ENCODE assay signal across 13 mouse cellular contexts in genomic region chr9:66922076-66922475, GRCm38 (mm10). TPM values are rescaled to one million over a fixed set of nuclear protein-coding genes. Genes with fewer than 3 reads are reported as not detected.
DNase-seq lines count a peak whose midpoint lies in the region; ATAC-seq and TF ChIP-seq lines count a peak whose summit lies in the region.
"Had no signal": no experiment of that assay in that cellular context is flagged by ENCODE, and none has a peak within 500 bp of the region (broad histone marks: within the 10 kb centered on the region; RNA-seq: fewer than 3 reads in every experiment).

No protein-coding gene starts in this region.

- H3K9me3 ChIP-seq in lung, embryonic 14.5 days (ENCODE audit: low read depth, low read length) = no peaks in the 10 kb centered on the region
- no peaks in the 10 kb centered on the region for H3K9me3 ChIP-seq in E14TG2a.4 (ENCODE audit: low read length)
- H3K9me3 ChIP-seq: kidney, embryonic 15.5 days; limb, embryonic 15.5 days; megakaryocyte, embryonic 14.5 days had no signal

- intact Hi-C loops in gastrocnemius, adult 2 months (cut with DNase I) = no loop called here
- intact Hi-C loops in gastrocnemius, postnatal 14 days (cut with DNase I; ENCODE audit: low total_unique reads) = no loop called here

- no peak for DNase-seq in gastrocnemius, adult 2 months
- DNase-seq in gastrocnemius, adult 18-20 months (ENCODE audit: low spot score) = no peak
- no peak for DNase-seq in lung, embryonic 14.5 days
- DNase-seq in lung, postnatal 4 days = no peak
- DNase-seq in brain, embryonic 14.5 days (ENCODE audit: low read depth) = no peak
- no peak for DNase-seq in yolk sac, embryonic 10.5 days (ENCODE audit: low spot score)
- DNase-seq in gastrocnemius, postnatal 14 days = no peak
- DNase-seq: cerebellum, adult 11 months had no signal

- peaks cover 11% of the 10 kb centered on the region; the same call in 1 of the 2 replicates for H3K4me1 ChIP-seq in lung, embryonic 14.5 days (ENCODE audit: insufficient read depth)
- H3K4me1 ChIP-seq in E14TG2a.4 (replicated peaks; ENCODE audit: low read depth, low read length) = peaks cover 7% of the 10 kb centered on the region

- H3K27me3 ChIP-seq in lung, embryonic 14.5 days (ENCODE audit: insufficient read depth, low read length) = no peaks in the 10 kb centered on the region
- H3K27me3 ChIP-seq in E14TG2a.4 (ENCODE audit: insufficient read depth, low read length) = peaks cover 26% of the 10 kb centered on the region
- H3K27me3 ChIP-seq: kidney, embryonic 15.5 days; limb, embryonic 15.5 days; megakaryocyte, embryonic 14.5 days had no signal

- H3K4me3 ChIP-seq in gastrocnemius, adult 2 months = no peak overlapping the region
- no peak overlapping the region for H3K4me3 ChIP-seq in lung, embryonic 14.5 days (ENCODE audit: low read depth, low read length)
- H3K4me3 ChIP-seq in E14TG2a.4 (replicated peaks; ENCODE audit: low read length) = no peak overlapping the region
- H3K4me3 ChIP-seq: kidney, embryonic 15.5 days; limb, embryonic 15.5 days; megakaryocyte, embryonic 14.5 days had no signal

- no peak overlapping the region for H3K4me2 ChIP-seq in lung, embryonic 14.5 days
- H3K4me2 ChIP-seq: hindbrain, embryonic 14.5 days; kidney, embryonic 15.5 days; limb, embryonic 15.5 days had no signal

- no peak overlapping the region for H3K27ac ChIP-seq in gastrocnemius, adult 2 months
- no peak overlapping the region for H3K27ac ChIP-seq in lung, embryonic 14.5 days (ENCODE audit: low read depth)
- H3K27ac ChIP-seq: hindbrain, embryonic 14.5 days; kidney, embryonic 15.5 days; limb, embryonic 15.5 days had no signal

- H3K9ac ChIP-seq in lung, embryonic 14.5 days = no peak overlapping the region
- H3K9ac ChIP-seq: hindbrain, embryonic 14.5 days; kidney, embryonic 15.5 days; limb, embryonic 15.5 days had no signal

- peak; percentile 24; the same call in 1 of the 2 replicates for TF ChIP-seq CTCF in gastrocnemius, adult 2 months (IDR thresholded peaks at IDR 0.05)
- TF ChIP-seq CTCF in lung, embryonic 14.5 days (IDR thresholded peaks at IDR 0.05; ENCODE audit: low read depth) = 0 out of 2 replicates have a peak, but pooled peaks have one; percentile 7
- peak; percentile 43 for TF ChIP-seq CTCF in E14TG2a.4 (conservative IDR thresholded peaks at IDR 0.05; ENCODE audit: low read length)
- TF ChIP-seq CTCF in brain, embryonic 14.5 days (IDR thresholded peaks at IDR 0.05; ENCODE audit: borderline replicate concordance, extremely low read depth, insufficient read depth, insufficient read length) = peak; percentile 4; the same call in 1 of the 2 replicates

- ATAC-seq in lung, embryonic 14.5 days (ENCODE audit: insufficient read depth) = no peak

- WGBS in lung, embryonic 14.5 days = 98% methylated on average over 1 of the region's 1 CpGs

- no peaks in the 10 kb centered on the region for H3K36me3 ChIP-seq in lung, embryonic 14.5 days (ENCODE audit: insufficient read depth)
- H3K36me3 ChIP-seq in E14TG2a.4 (ENCODE audit: insufficient read depth, low read length) = no peaks in the 10 kb centered on the region
- H3K36me3 ChIP-seq: kidney, embryonic 15.5 days; limb, embryonic 15.5 days had no signal

- TF ChIP-seq POLR2A in brain, embryonic 14.5 days (IDR thresholded peaks at IDR 0.05; ENCODE audit: borderline replicate concordance, extremely low read depth, insufficient read depth, insufficient read length, poor library complexity, severe bottlenecking) = no peak

RNA-seq across cellular contexts. Expression of gene Rab8b, which starts 2.6 kb away (rescaled TPM):
- 1 to 10 TPM; 5.9 to 9.7 TPM for total RNA-seq in gastrocnemius, adult 2 months (2021)
- total RNA-seq in gastrocnemius, adult 18-20 months (2021) = 1 to 10 TPM; 4.9 to 6.5 TPM
- polyA plus RNA-seq in lung, embryonic 14.5 days (2014; fragmentation: Nextera tagmentation; extraction: Ambion mirVana) = 29.9 and 35.0 TPM in 2 replicates
- 23.4 and 26.9 TPM in 2 replicates for polyA plus RNA-seq in brain, embryonic 14.5 days (2012; rRNA removed)
- 1 to 10 TPM; 9.5 to 9.8 TPM for total RNA-seq in gastrocnemius, postnatal 14 days (2021)

RNA-seq across cellular contexts. Expression of gene Rps27l, which starts 23.8 kb away (rescaled TPM):
- total RNA-seq in gastrocnemius, adult 2 months (2021) = 100 to 1,000 TPM; 191 to 213 TPM
- 100 to 1,000 TPM; 218 to 220 TPM for total RNA-seq in gastrocnemius, adult 18-20 months (2021)
- 656 and 719 TPM in 2 replicates for polyA plus RNA-seq in lung, embryonic 14.5 days (2014; fragmentation: Nextera tagmentation; extraction: Ambion mirVana)
- 108 and 152 TPM in 2 replicates for polyA plus RNA-seq in brain, embryonic 14.5 days (2012; rRNA removed)
- total RNA-seq in gastrocnemius, postnatal 14 days (2021) = 100 to 1,000 TPM; 179 to 205 TPM

RNA-seq across cellular contexts. Expression of gene Lactb, which starts 53.2 kb away (rescaled TPM):
- 10 to 100 TPM; 17.7 to 22.3 TPM for total RNA-seq in gastrocnemius, adult 2 months (2021)
- 10 to 100 TPM; 22.5 to 22.6 TPM for total RNA-seq in gastrocnemius, adult 18-20 months (2021)
- polyA plus RNA-seq in lung, embryonic 14.5 days (2014; fragmentation: Nextera tagmentation; extraction: Ambion mirVana) = 8.7 and 9.8 TPM in 2 replicates
- polyA plus RNA-seq in brain, embryonic 14.5 days (2012; rRNA removed) = 13.5 and 14.8 TPM in 2 replicates
- 10 to 100 TPM; 21.3 to 21.6 TPM for total RNA-seq in gastrocnemius, postnatal 14 days (2021)
